Mouse (Mus musculus): ENCODE measurements around the gene Gm36210. TPM values are rescaled to one million over a fixed set of nuclear protein-coding genes. Genes with fewer than 3 reads are reported as not detected.

Gene Gm36210
- polyA plus RNA-seq, 1 experiment = not detected

DNA sequence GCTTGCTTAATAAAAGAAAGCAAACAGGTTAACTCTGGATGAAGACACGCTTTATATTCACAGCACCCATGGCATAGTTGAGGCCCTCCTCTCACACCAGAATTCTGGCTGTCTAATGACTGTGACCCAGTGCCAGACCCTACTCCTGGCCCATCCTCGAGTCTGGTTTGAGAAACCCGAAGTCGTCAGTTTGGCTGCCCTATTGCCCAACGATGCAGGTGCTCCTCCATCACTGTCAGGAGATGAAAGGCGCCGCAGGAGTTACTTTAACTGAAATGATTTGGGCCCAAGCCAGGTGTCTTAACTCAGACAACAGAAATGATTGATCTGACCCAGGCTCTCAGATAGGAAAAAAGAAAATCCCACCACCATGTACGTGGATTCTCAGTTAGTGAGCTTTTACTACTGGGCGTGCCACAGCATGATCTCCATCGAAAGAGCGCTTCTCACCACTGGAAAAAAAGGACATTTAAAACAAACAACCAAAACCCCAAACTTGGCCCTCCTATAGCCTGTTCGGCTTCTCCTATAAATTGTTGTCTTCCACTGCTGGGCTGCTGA is 46.8 kb downstream of the Gm36210 start:
- TF ChIP-seq MYOD1 (IDR thresholded peaks at IDR 0.05; ENCODE audit: control insufficient read depth in 1 of 3, insufficient read length in 2 of 3, low read depth in 2 of 3) = no peak
- TF ChIP-seq CEBPB (IDR thresholded peaks at IDR 0.05; ENCODE audit: insufficient read depth, poor library complexity, severe bottlenecking) = no peak
- no peak for TF ChIP-seq REST (IDR thresholded peaks at IDR 0.05; ENCODE audit: insufficient read depth, insufficient read length)
- TF ChIP-seq SRF (IDR thresholded peaks at IDR 0.05; ENCODE audit: control insufficient read depth, insufficient read length, low read depth) = no peak
- TF ChIP-seq E2F4 (IDR thresholded peaks at IDR 0.05; ENCODE audit: insufficient read depth) = no peak
- H3K4me2 ChIP-seq (ENCODE audit: low read depth) = no peak overlapping the region
- H3K27me3 ChIP-seq (ENCODE audit: control insufficient read depth, insufficient read depth, insufficient read length) = peaks cover 9% of the 10 kb centered on the region
- H3ac ChIP-seq (ENCODE audit: control insufficient read depth, insufficient read length) = no peak overlapping the region
- no peaks in the 10 kb centered on the region for H3K36me3 ChIP-seq (ENCODE audit: control insufficient read depth, insufficient read depth)
- no peak overlapping the region for H3K4me3 ChIP-seq
- no peaks in the 10 kb centered on the region for H3K79me2 ChIP-seq (ENCODE audit: control insufficient read depth, insufficient read depth)

DNA sequence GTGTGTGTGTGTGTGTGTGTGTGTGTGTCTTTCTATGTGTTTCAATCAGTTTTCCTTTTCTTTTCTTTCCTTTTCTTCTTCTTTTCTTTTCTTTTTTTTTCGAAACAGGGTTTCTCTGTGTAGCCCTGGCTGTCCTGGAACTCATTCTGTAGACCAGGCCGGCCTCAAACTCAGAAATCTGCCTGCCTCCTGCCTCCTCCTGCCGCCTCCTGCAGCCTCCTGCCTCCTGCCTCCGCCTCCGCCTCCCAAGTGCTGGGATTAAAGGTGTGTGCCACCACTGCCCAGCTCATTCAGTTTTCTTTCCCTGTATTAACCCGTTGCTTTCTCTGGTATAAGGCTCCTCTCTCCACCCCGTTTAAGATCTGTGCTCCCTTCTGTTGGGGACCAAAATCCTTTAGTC is 49.0 kb downstream of the Gm36210 start:
- H3K4me3 ChIP-seq = no peak overlapping the region
- H3K79me2 ChIP-seq (ENCODE audit: control insufficient read depth, insufficient read depth) = no peaks in the 10 kb centered on the region
- H3ac ChIP-seq (ENCODE audit: control insufficient read depth, insufficient read length) = no peak overlapping the region
- no peak overlapping the region for H3K4me2 ChIP-seq (ENCODE audit: low read depth)
- H3K36me3 ChIP-seq (ENCODE audit: control insufficient read depth, insufficient read depth) = no peaks in the 10 kb centered on the region
- peaks cover 9% of the 10 kb centered on the region for H3K27me3 ChIP-seq (ENCODE audit: control insufficient read depth, insufficient read depth, insufficient read length)
- TF ChIP-seq MYOD1 (IDR thresholded peaks at IDR 0.05; ENCODE audit: control insufficient read depth in 1 of 3, insufficient read length in 2 of 3, low read depth in 2 of 3) = no peak
- TF ChIP-seq POLR2AphosphoS2 (IDR thresholded peaks at IDR 0.05; ENCODE audit: insufficient read length, low read depth) = no peak
- no peak for TF ChIP-seq TCF12 (IDR thresholded peaks at IDR 0.05; ENCODE audit: insufficient read depth, poor library complexity, severe bottlenecking)
- TF ChIP-seq USF1 (IDR thresholded peaks at IDR 0.05; ENCODE audit: low read depth) = no peak
- no peak for TF ChIP-seq TCF3 (IDR thresholded peaks at IDR 0.05; ENCODE audit: insufficient read length, low read depth)
- TF ChIP-seq CEBPB (IDR thresholded peaks at IDR 0.05; ENCODE audit: insufficient read depth, poor library complexity, severe bottlenecking) = no peak
- no peak for TF ChIP-seq POLR2A (IDR thresholded peaks at IDR 0.05; ENCODE audit: insufficient read length, low read depth)
- no peak for TF ChIP-seq MYOG (IDR thresholded peaks at IDR 0.05; ENCODE audit: control insufficient read depth in 1 of 3, insufficient read depth in 1 of 3, insufficient read length in 2 of 3, low read depth in 2 of 3)
- TF ChIP-seq SRF (IDR thresholded peaks at IDR 0.05; ENCODE audit: control insufficient read depth, insufficient read length, low read depth) = no peak
- TF ChIP-seq REST (IDR thresholded peaks at IDR 0.05; ENCODE audit: insufficient read depth, insufficient read length) = no peak

DNA sequence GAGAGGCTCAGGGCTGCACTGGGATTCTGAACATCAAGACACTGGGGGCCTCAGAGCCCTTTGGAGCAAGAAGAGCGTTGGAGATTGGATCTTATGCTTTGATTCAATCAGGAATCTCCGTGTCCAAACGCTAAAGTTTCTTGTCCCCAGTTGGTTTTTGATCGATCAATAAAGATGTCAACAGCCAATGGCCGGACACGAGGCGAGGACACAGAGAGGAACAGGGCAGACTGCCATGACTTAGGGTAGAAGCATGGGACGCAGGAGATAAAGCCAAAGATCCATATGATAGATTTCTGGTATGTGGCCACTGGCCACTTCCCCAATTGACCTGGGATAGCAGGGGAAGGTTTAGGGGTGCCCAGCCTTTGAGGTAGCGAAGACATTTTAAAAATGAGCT is 49.8 kb downstream of the Gm36210 start:
- Histone ChIP-seq H3K79me2 (ENCODE audit: control insufficient read depth, insufficient read depth) (no peaks in the 10 kb centered on the region), H3K27me3 (ENCODE audit: control insufficient read depth, insufficient read depth, insufficient read length) (peaks cover 9% of the 10 kb centered on the region), H3K36me3 (ENCODE audit: control insufficient read depth, insufficient read depth) (no peaks in the 10 kb centered on the region), H3ac (ENCODE audit: control insufficient read depth, insufficient read length) (no peak overlapping the region), H3K4me3 (no peak overlapping the region), H3K4me2 (ENCODE audit: low read depth) (no peak overlapping the region)
- TF ChIP-seq SRF (IDR thresholded peaks at IDR 0.05; ENCODE audit: control insufficient read depth, insufficient read length, low read depth) (no peak), MAX (IDR thresholded peaks at IDR 0.05; ENCODE audit: low read depth) (no peak), REST (IDR thresholded peaks at IDR 0.05; ENCODE audit: insufficient read depth, insufficient read length) (no peak), POLR2AphosphoS2 (IDR thresholded peaks at IDR 0.05; ENCODE audit: insufficient read length, low read depth) (no peak), MYOD1 (IDR thresholded peaks at IDR 0.05; ENCODE audit: control insufficient read depth in 1 of 3, insufficient read length in 2 of 3, low read depth in 2 of 3) (no peak), CEBPB (IDR thresholded peaks at IDR 0.05; ENCODE audit: insufficient read depth, poor library complexity, severe bottlenecking) (no peak), TCF3 (IDR thresholded peaks at IDR 0.05; ENCODE audit: insufficient read length, low read depth) (no peak), E2F4 (IDR thresholded peaks at IDR 0.05; ENCODE audit: insufficient read depth) (no peak), MYOG (IDR thresholded peaks at IDR 0.05; ENCODE audit: control insufficient read depth in 1 of 3, insufficient read depth in 1 of 3, insufficient read length in 2 of 3, low read depth in 2 of 3) (no peak), USF1 (IDR thresholded peaks at IDR 0.05; ENCODE audit: low read depth) (no peak), TCF12 (IDR thresholded peaks at IDR 0.05; ENCODE audit: insufficient read depth, poor library complexity, severe bottlenecking) (no peak), POLR2A (IDR thresholded peaks at IDR 0.05; ENCODE audit: insufficient read length, low read depth) (no peak)

DNA sequence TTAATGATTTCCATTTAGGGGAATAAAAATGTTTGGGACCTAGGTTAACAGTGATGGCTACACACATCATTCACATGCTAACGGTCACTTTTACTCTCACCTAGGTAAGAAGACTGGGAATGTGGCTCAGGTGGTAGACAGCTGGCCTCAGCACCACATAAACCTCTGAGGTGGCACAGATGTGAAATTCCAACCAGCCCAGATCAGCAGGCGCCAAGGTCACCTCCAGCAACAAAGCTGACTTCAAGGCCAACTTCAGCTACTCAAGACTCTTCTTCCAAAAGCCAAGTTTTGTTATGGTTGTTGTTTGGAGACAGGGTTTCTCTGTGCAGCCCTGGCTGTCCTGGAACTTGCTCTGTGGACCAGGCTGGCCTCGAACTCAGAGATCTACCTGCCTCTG is 52.7 kb downstream of the Gm36210 start:
- H3K79me2 ChIP-seq (ENCODE audit: control insufficient read depth, insufficient read depth) = no peaks in the 10 kb centered on the region
- no peak overlapping the region for H3K4me2 ChIP-seq (ENCODE audit: low read depth)
- no peaks in the 10 kb centered on the region for H3K36me3 ChIP-seq (ENCODE audit: control insufficient read depth, insufficient read depth)
- TF ChIP-seq E2F4 (IDR thresholded peaks at IDR 0.05; ENCODE audit: insufficient read depth) = no peak
- no peak for TF ChIP-seq POLR2AphosphoS2 (IDR thresholded peaks at IDR 0.05; ENCODE audit: insufficient read length, low read depth)
- TF ChIP-seq REST (IDR thresholded peaks at IDR 0.05; ENCODE audit: insufficient read depth, insufficient read length) = no peak
- no peak for TF ChIP-seq TCF12 (IDR thresholded peaks at IDR 0.05; ENCODE audit: insufficient read depth, poor library complexity, severe bottlenecking)
- no peak for TF ChIP-seq CEBPB (IDR thresholded peaks at IDR 0.05; ENCODE audit: insufficient read depth, poor library complexity, severe bottlenecking)
- no peak for TF ChIP-seq MAX (IDR thresholded peaks at IDR 0.05; ENCODE audit: low read depth)
- TF ChIP-seq POLR2A (IDR thresholded peaks at IDR 0.05; ENCODE audit: insufficient read length, low read depth) = no peak
- no peak for TF ChIP-seq MYOD1 (IDR thresholded peaks at IDR 0.05; ENCODE audit: control insufficient read depth in 1 of 3, insufficient read length in 2 of 3, low read depth in 2 of 3)
- no peak for TF ChIP-seq MYOG (IDR thresholded peaks at IDR 0.05; ENCODE audit: control insufficient read depth in 1 of 3, insufficient read depth in 1 of 3, insufficient read length in 2 of 3, low read depth in 2 of 3)
- TF ChIP-seq USF1 (IDR thresholded peaks at IDR 0.05; ENCODE audit: low read depth) = no peak
- no peak for TF ChIP-seq TCF3 (IDR thresholded peaks at IDR 0.05; ENCODE audit: insufficient read length, low read depth)
- no peak for TF ChIP-seq SRF (IDR thresholded peaks at IDR 0.05; ENCODE audit: control insufficient read depth, insufficient read length, low read depth)
- peaks cover 17% of the 10 kb centered on the region for H3K27me3 ChIP-seq (ENCODE audit: control insufficient read depth, insufficient read depth, insufficient read length)
- H3K4me3 ChIP-seq = no peak overlapping the region
- no peak overlapping the region for H3ac ChIP-seq (ENCODE audit: control insufficient read depth, insufficient read length)

DNA sequence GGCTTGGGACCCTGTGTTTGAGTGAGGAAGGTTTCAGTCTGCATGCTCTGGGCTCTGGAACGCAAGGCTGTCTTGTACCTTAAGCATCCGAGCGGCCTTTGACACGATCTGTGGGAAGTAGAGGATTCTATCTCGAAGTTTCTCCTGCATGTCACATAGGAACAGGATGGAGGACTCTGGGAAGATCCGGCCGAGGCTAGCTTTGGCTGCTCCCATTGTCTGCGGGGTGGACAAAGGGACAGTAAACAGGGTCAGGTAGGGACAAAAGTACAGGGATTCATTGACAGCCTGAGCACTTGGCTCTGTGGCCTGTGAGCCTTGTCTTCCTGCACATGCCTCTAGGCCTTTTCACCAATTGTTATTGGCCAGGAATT is 55.0 kb downstream of the Gm36210 start:
- Histone ChIP-seq H3K79me2 (ENCODE audit: control insufficient read depth, insufficient read depth) (no peaks in the 10 kb centered on the region), H3K4me3 (no peak overlapping the region), H3K4me2 (ENCODE audit: low read depth) (no peak overlapping the region), H3K27me3 (ENCODE audit: control insufficient read depth, insufficient read depth, insufficient read length) (peaks cover 12% of the 10 kb centered on the region), H3ac (ENCODE audit: control insufficient read depth, insufficient read length) (no peak overlapping the region), H3K36me3 (ENCODE audit: control insufficient read depth, insufficient read depth) (no peaks in the 10 kb centered on the region)
- no peak for TF ChIP-seq TCF12 (IDR thresholded peaks at IDR 0.05; ENCODE audit: insufficient read depth, poor library complexity, severe bottlenecking)
- no peak for TF ChIP-seq MAX (IDR thresholded peaks at IDR 0.05; ENCODE audit: low read depth)
- no peak for TF ChIP-seq POLR2AphosphoS2 (IDR thresholded peaks at IDR 0.05; ENCODE audit: insufficient read length, low read depth)
- no peak for TF ChIP-seq POLR2A (IDR thresholded peaks at IDR 0.05; ENCODE audit: insufficient read length, low read depth)
- TF ChIP-seq TCF3 (IDR thresholded peaks at IDR 0.05; ENCODE audit: insufficient read length, low read depth) = no peak
- TF ChIP-seq E2F4 (IDR thresholded peaks at IDR 0.05; ENCODE audit: insufficient read depth) = no peak
- no peak for TF ChIP-seq REST (IDR thresholded peaks at IDR 0.05; ENCODE audit: insufficient read depth, insufficient read length)

Data from myocyte (in vitro differentiated cells).